Mouse (Mus musculus) brain, embryonic 14.5 days (tissue): ENCODE measurements at regions not wholly inside any gene's neighbourhood (a gene's known extent, or its start where the extent isn't known, plus 50 kb on each side); places are given as distances from the start of the nearest gene placed in this dataset.

Experiments
- CTCF ChIP-seq: fragments of 200-500 bp; IDR thresholded peaks from 2 replicates; pipeline ENCODE4 v1.5.1; 2012; ENCODE audit warnings: inconsistent platforms, mild to moderate bottlenecking, moderate library complexity, borderline replicate concordance; ENCODE audit not compliant: insufficient read depth, insufficient read length; ENCODE audit errors: extremely low read depth
- POLR2A ChIP-seq: fragments of 200-500 bp; IDR thresholded peaks from 2 replicates; pipeline ENCODE4 v1.6.1; 2012; ENCODE audit warnings: mild to moderate bottlenecking, inconsistent platforms, borderline replicate concordance; ENCODE audit not compliant: poor library complexity, insufficient read depth, insufficient read length, severe bottlenecking; ENCODE audit errors: extremely low read depth

GRCm38 (mm10) chr13:52769956-52770355, 159.5 kb downstream of the Auh start:
- TF ChIP-seq POLR2A (no peak), CTCF (no peak)
